Mouse (Mus musculus) forebrain, postnatal 0 days (tissue): Measurements from ENCODE around the gene Crybg3. TPM values are rescaled to one million over a fixed set of nuclear protein-coding genes. Genes with fewer than 3 reads are reported as not detected.

Experiments used
- ATAC-seq: fragments of 200-750 bp; cut with Nextera tagmentation; 2 replicates; pipeline ENCODE4 v1.8.0; 2017; ENCODE audit warnings: mild to moderate bottlenecking, moderate library complexity
- DNase-seq: peaks from one replicate; pipeline ENCODE4 v3.0.0-alpha.2; 2015
- H3K27ac ChIP-seq: fragments of 300-500 bp; sonication (generic); 2 replicates; pipeline ENCODE4 v1.5.1; 2014; ENCODE audit warnings: low read depth, mild to moderate bottlenecking, antibody characterized with exemption, low read length, moderate library complexity, mixed read lengths
- H3K27me3 ChIP-seq: fragments of 300-500 bp; sonication (generic); 2 replicates; pipeline ENCODE4 v1.6.1; 2014; ENCODE audit warnings: mild to moderate bottlenecking, low read length, mixed read lengths; ENCODE audit not compliant: insufficient read depth
- H3K36me3 ChIP-seq: fragments of 300-500 bp; sonication (generic); 2 replicates; pipeline ENCODE4 v1.6.1; 2014; ENCODE audit warnings: mild to moderate bottlenecking, moderate library complexity; ENCODE audit not compliant: insufficient read depth
- H3K4me1 ChIP-seq: fragments of 300-500 bp; sonication (generic); 2 replicates; pipeline ENCODE4 v1.6.1; 2014; ENCODE audit warnings: antibody characterized with exemption; ENCODE audit not compliant: insufficient read depth
- H3K4me2 ChIP-seq: fragments of 300-500 bp; sonication (generic); 2 replicates; pipeline ENCODE4 v1.6.1; 2014; ENCODE audit warnings: low read depth, mild to moderate bottlenecking, moderate library complexity
- H3K4me3 ChIP-seq: fragments of 300-500 bp; sonication (generic); 2 replicates; pipeline ENCODE4 v1.5.1; 2014; ENCODE audit warnings: low read depth, low read length, mixed read lengths
- H3K9ac ChIP-seq: fragments of 300-500 bp; sonication (generic); 2 replicates; pipeline ENCODE4 v1.6.1; 2014; ENCODE audit warnings: mild to moderate bottlenecking
- H3K9me3 ChIP-seq: fragments of 300-500 bp; sonication (generic); 2 replicates; pipeline ENCODE4 v1.6.1; 2016; ENCODE audit warnings: low read length
- CTCF ChIP-seq: sonication (generic); IDR thresholded peaks from 2 replicates; pipeline ENCODE4 v1.5.1; 2016; ENCODE audit warnings: antibody characterized with exemption, control low read depth, low read depth
- WGBS: fragments of 180-500 bp; shearing (Covaris S2); extraction: QIAGEN DNeasy Blood & Tissue Kit; methylation state at CpG from one replicate; pipeline ENCODE4 v1.1.7; 2014; 5-methylcytosine and 5-hydroxymethylcytosine counted together
- polyA plus RNA-seq: library from polyadenylated mRNA; unstranded; fragments of >200 nt; fragmentation: Nextera tagmentation; extraction: Ambion mirVana; gene quantifications from 2 replicates; pipeline ENCODE4 v1.2.1, GENCODE M21; 2015
- total RNA-seq: library from RNA; depleted of rRNA; stranded (reverse); fragments of >200 nt; gene quantifications from 2 replicates; pipeline ENCODE4 v1.2.3, GENCODE M21; 2014

The Crybg3 gene
- total and polyA plus RNA-seq, 2 experiments from 2014 or later = 0.92 to 4.7 TPM

- ATAC-seq (no peak), DNase-seq (no peak)
- no peaks in the 10 kb centered on the region for H3K4me1 ChIP-seq
- no peak overlapping the region for H3K4me3 ChIP-seq
- H3K36me3 ChIP-seq = no peaks in the 10 kb centered on the region
- H3K4me2 ChIP-seq = no peak overlapping the region
- TF ChIP-seq CTCF = peak; percentile 46
- H3K9ac ChIP-seq = no peak overlapping the region
- H3K27me3 ChIP-seq = no peaks in the 10 kb centered on the region
- H3K9me3 ChIP-seq = no peaks in the 10 kb centered on the region
- H3K27ac ChIP-seq = no peak overlapping the region
- whole genome bisulfite sequencing = 86% methylated on average over 5 of the region's 5 CpGs
These were observed 65.1 kb downstream of the Crybg3 start for GRCm38 (mm10) chr16:59535673-59536072.

GRCm38 (mm10) chr16:59534349-59534748 is 66.4 kb downstream of the Crybg3 start:
- no peak overlapping the region for H3K4me3 ChIP-seq
- H3K9ac ChIP-seq = no peak overlapping the region
- no peaks in the 10 kb centered on the region for H3K36me3 ChIP-seq
- WGBS = 91% methylated on average over 11 of the region's 11 CpGs
- H3K4me1 ChIP-seq = no peaks in the 10 kb centered on the region
- no peaks in the 10 kb centered on the region; the same call in 1 of the 2 replicates for H3K9me3 ChIP-seq
- no peaks in the 10 kb centered on the region for H3K27me3 ChIP-seq
- no peak overlapping the region for H3K27ac ChIP-seq
- DNase-seq (no peak), ATAC-seq (no peak)
- TF ChIP-seq CTCF = no peak
- H3K4me2 ChIP-seq = no peak overlapping the region

- 43% methylated on average over 3 of the region's 3 CpGs for WGBS
- Histone ChIP-seq H3K27me3 (no peaks in the 10 kb centered on the region), H3K27ac (no peak overlapping the region), H3K9ac (no peak overlapping the region), H3K4me1 (no peaks in the 10 kb centered on the region), H3K9me3 (no peaks in the 10 kb centered on the region; the same call in 1 of the 2 replicates), H3K36me3 (no peaks in the 10 kb centered on the region), H3K4me3 (no peak overlapping the region), H3K4me2 (no peak overlapping the region)
- DNase-seq (no peak), ATAC-seq (no peak)
- TF ChIP-seq CTCF = no peak
These were observed 68.2 kb downstream of the Crybg3 start for GRCm38 (mm10) chr16:59532561-59532960.

- DNase-seq (no peak), ATAC-seq (no peak)
- no peaks in the 10 kb centered on the region for H3K27me3 ChIP-seq
- no peaks in the 10 kb centered on the region for H3K4me1 ChIP-seq
- 78% methylated on average over 5 of the region's 5 CpGs for WGBS
- H3K36me3 ChIP-seq = no peaks in the 10 kb centered on the region
- H3K9me3 ChIP-seq = no peaks in the 10 kb centered on the region; the same call in 1 of the 2 replicates
- no peak for TF ChIP-seq CTCF
- H3K27ac ChIP-seq = no peak overlapping the region
- H3K4me2 ChIP-seq = no peak overlapping the region
- H3K4me3 ChIP-seq = no peak overlapping the region
- H3K9ac ChIP-seq = no peak overlapping the region
These were observed 69.5 kb downstream of the Crybg3 start for GRCm38 (mm10) chr16:59531243-59531642.

GRCm38 (mm10) chr16:59529570-59529969 is 71.2 kb downstream of the Crybg3 start:
- TF ChIP-seq CTCF = no peak
- no peak for ATAC-seq

GRCm38 (mm10) chr16:59526939-59527338 is 73.8 kb downstream of the Crybg3 start:
- ATAC-seq = no peak
- DNase-seq = no peak
- Histone ChIP-seq H3K9ac (no peak overlapping the region), H3K9me3 (no peaks in the 10 kb centered on the region; the same call in 1 of the 2 replicates), H3K4me3 (no peak overlapping the region), H3K36me3 (no peaks in the 10 kb centered on the region), H3K27me3 (no peaks in the 10 kb centered on the region), H3K27ac (no peak overlapping the region), H3K4me1 (no peaks in the 10 kb centered on the region), H3K4me2 (no peak overlapping the region)
- WGBS = 84% methylated on average over 6 of the region's 6 CpGs
- no peak for TF ChIP-seq CTCF

More at GRCm38 (mm10) chr16:59529570-59529969, 71.2 kb downstream of the Crybg3 start:
- H3K9ac ChIP-seq = no peak overlapping the region
- 98% methylated on average over 13 of the region's 13 CpGs for WGBS
- no peak overlapping the region for H3K27ac ChIP-seq
- DNase-seq = no peak
- H3K4me2 ChIP-seq = no peak overlapping the region
- H3K27me3 ChIP-seq = no peaks in the 10 kb centered on the region
- no peaks in the 10 kb centered on the region; the same call in 1 of the 2 replicates for H3K9me3 ChIP-seq
- H3K4me3 ChIP-seq = no peak overlapping the region
- no peaks in the 10 kb centered on the region for H3K36me3 ChIP-seq
- H3K4me1 ChIP-seq = no peaks in the 10 kb centered on the region

GRCm38 (mm10) chr16:59521752-59522423 is 78.9 kb downstream of the Crybg3 start:
- Histone ChIP-seq H3K36me3 (no peaks in the 10 kb centered on the region), H3K9ac (no peak overlapping the region), H3K9me3 (no peaks in the 10 kb centered on the region), H3K4me3 (no peak overlapping the region), H3K27ac (no peak overlapping the region), H3K4me1 (no peaks in the 10 kb centered on the region), H3K4me2 (no peak overlapping the region), H3K27me3 (no peaks in the 10 kb centered on the region)
- TF ChIP-seq CTCF = no peak
- ATAC-seq (no peak), DNase-seq (no peak)
- 92% methylated on average over 16 of the region's 16 CpGs for WGBS
